Mouse (Mus musculus): Measurements from ENCODE around the gene Ifna1. TPM values are rescaled to one million over a fixed set of nuclear protein-coding genes. Genes with fewer than 3 reads are reported as not detected.

The Ifna1 gene
- not detected in 2 replicates for polyA plus RNA-seq (2012; rRNA removed)

DNA sequence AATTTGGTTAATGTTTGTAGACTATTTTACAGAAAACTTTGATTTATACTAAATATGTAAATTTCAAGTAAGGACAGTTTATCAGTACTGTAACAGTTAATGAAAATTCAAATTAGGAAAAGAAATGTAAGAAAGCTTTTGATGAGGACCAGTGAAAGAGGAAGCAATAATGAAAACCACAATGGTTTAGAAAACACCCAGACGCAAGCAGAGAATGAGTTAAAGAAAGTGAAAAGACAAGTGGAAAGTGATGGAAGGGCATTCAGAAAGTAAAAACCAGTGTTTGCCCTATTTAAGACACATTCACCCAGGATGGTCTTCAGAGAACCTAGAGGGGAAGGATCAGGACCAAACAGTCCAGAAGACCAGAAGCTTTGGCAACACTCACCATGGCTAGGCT, at the start of gene Ifna1:
Ifna1 (plus strand) TSS at position 390 of the 400 bp plus-strand sequence.

GRCm38 (mm10) chr4:88802954-88803353, 46.9 kb upstream of the Ifna1 start, which contains the start of gene Gm13287:
Gene Gm13287, plus strand, starts transcription at chr4:88803254.

GRCm38 (mm10) chr4:88805231-88805630, 44.7 kb upstream of the Ifna1 start, which contains the start of gene Gm13288:
Gene Gm13288, plus strand, starts transcription at chr4:88805531.

GRCm38 (mm10) chr4:88815928-88816327, 34.0 kb upstream of the Ifna1 start, which contains the start of gene Ifna7:
Gene Ifna7, plus strand, starts transcription at chr4:88816228.

DNA sequence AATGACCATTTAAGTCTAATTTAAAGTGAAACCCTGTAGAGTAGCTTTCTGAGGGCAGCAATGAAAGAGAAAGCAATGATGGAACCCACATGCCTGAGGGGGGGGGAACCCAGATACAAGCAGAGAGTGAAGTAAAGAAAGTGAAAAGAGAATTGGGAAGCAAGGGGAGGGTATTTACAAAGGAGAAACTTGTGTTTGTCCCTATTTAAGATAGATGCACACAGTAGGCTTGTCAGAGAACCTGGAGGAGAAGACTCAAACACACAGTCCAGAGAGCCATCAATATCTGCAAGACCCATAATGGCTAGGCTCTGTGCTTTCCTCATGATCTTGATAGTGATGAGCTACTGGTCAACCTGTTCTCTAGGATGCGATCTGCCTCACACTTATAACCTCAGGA, 30.2 kb upstream of the Ifna1 start, which contains the start of gene Ifna11:
Ifna11 (plus strand) TSS at position 301 of the 400 bp plus-strand sequence.

DNA sequence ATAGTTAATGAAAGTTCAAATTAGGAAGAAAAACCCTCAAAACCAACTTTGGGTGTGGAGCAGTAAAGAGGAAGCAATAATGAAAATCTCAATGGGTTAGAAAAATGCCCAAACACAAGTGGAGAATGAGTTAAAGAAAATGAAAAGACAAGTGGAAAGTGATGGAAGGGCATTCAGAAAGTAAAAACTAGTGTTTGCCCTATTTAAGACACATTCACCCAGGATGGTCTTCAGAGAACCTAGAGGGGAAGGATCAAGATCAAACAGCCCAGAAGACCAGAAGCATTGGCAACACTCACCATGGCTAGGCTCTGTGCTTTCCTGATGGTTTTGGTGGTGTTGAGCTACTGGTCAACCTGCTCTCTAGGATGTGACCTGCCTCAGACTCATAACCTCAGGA, 22.8 kb upstream of the Ifna1 start, which contains the start of gene Ifna6:
Ifna6 (plus strand) TSS at position 301 of the 400 bp plus-strand sequence.

DNA sequence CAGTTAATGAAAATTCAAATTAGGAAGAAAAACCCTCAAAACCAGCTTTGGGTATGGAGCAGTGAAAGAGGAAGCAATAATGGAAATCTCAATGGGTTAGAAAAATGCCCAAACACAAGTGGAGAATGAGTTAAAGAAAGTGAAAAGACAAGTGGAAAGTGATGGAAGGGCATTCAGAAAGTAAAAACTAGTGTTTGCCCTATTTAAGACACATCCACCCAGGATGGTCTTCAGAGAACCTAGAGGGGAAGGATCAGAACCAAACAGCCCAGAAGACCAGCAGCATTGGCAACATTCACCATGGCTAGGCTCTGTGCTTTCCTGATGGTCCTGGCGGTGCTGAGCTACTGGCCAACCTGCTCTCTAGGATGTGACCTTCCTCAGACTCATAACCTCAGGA, 14.7 kb upstream of the Ifna1 start, which contains the start of gene Ifna5:
Ifna5 (plus strand) TSS at position 301 of the 400 bp plus-strand sequence.

DNA sequence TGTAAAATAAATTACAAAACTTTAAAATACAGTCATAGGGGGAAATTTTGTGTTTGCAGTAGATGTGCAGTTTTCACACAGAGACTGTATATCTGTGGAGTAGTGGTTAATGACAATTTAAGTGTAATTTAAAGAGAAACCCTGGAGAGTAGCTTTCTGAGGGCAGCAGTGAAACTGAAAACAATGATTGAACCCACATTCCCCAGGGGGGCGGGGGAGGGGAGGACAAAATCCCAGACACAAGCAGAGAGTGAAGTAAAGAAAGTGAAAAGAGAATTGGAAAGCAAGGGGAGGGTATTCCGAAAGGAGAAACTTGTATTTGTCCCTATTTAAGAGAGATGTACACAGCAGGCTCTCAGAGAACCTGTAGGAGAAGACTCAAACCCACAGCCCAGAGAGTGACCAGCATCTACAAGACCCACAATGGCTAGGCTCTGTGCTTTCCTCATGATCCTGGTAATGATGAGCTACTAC, 8.4 kb upstream of the Ifna1 start, which contains the start of gene Ifna4:
Ifna4 (plus strand) TSS at position 424 of the 474 bp plus-strand sequence.

GRCm38 (mm10) chr4:88880101-88880500, 30.2 kb downstream of the Ifna1 start, which contains the start of gene Ifne:
Gene Ifne, minus strand, starts transcription at chr4:88880201.

Other genes with a start within 250 kb of the Ifna1 start
- not detected in 2 replicates for gene Ifna12, start 246.7 kb upstream of the Ifna1 start, polyA plus RNA-seq (2012; rRNA removed)
- not detected in 2 replicates for gene C87499, start 215.7 kb upstream of the Ifna1 start, polyA plus RNA-seq (2012; rRNA removed)
- gene Ifna13, start 205.6 kb upstream of the Ifna1 start, polyA plus RNA-seq (2012; rRNA removed), result not detected in 2 replicates
- not detected in 2 replicates for gene Ifna16, start 173.2 kb upstream of the Ifna1 start, polyA plus RNA-seq (2012; rRNA removed)
- gene Ifna2, start 166.2 kb upstream of the Ifna1 start, polyA plus RNA-seq (2012; rRNA removed), result not detected in 2 replicates
- not detected in 2 replicates for gene Ifnab, start 158.7 kb upstream of the Ifna1 start, polyA plus RNA-seq (2012; rRNA removed)
- gene Gm26566, start 128.3 kb upstream of the Ifna1 start, polyA plus RNA-seq (2012; rRNA removed), result 1.9 and 2.1 TPM in 2 replicates
- gene Klhl9, start 127.6 kb upstream of the Ifna1 start, polyA plus RNA-seq (2012; rRNA removed), result 48.0 and 49.2 TPM in 2 replicates
- not detected in 2 replicates for gene Gm13271, start 95.2 kb upstream of the Ifna1 start, polyA plus RNA-seq (2012; rRNA removed)
- 0.04 TPM in 1 of 2 replicates, not detected in the other for gene Gm13283, start 90.0 kb upstream of the Ifna1 start, polyA plus RNA-seq (2012; rRNA removed)
- not detected in 2 replicates for gene Gm13290, start 76.3 kb upstream of the Ifna1 start, polyA plus RNA-seq (2012; rRNA removed)
- not detected in 2 replicates for gene Gm13289, start 73.2 kb upstream of the Ifna1 start, polyA plus RNA-seq (2012; rRNA removed)
- gene Gm13272, start 70.2 kb upstream of the Ifna1 start, polyA plus RNA-seq (2012; rRNA removed), result not detected in 2 replicates
- gene Ifnz, start 68.0 kb upstream of the Ifna1 start, polyA plus RNA-seq (2012; rRNA removed), result not detected in 2 replicates
- not detected in 2 replicates for gene Gm13276, start 64.4 kb upstream of the Ifna1 start, polyA plus RNA-seq (2012; rRNA removed)
- gene Gm13277, start 61.5 kb upstream of the Ifna1 start, polyA plus RNA-seq (2012; rRNA removed), result not detected in 2 replicates
- gene Gm13278, start 58.5 kb upstream of the Ifna1 start, polyA plus RNA-seq (2012; rRNA removed), result not detected in 2 replicates
- not detected in 2 replicates for gene Gm13275, start 55.6 kb upstream of the Ifna1 start, polyA plus RNA-seq (2012; rRNA removed)
- not detected in 2 replicates for gene Gm13279, start 52.7 kb upstream of the Ifna1 start, polyA plus RNA-seq (2012; rRNA removed)
- not detected in 2 replicates for gene Gm13285, start 50.4 kb upstream of the Ifna1 start, polyA plus RNA-seq (2012; rRNA removed)
- gene Gm13287, start 46.8 kb upstream of the Ifna1 start, polyA plus RNA-seq (2012; rRNA removed), result not detected in 2 replicates
- not detected in 2 replicates for gene Gm13288, start 44.6 kb upstream of the Ifna1 start, polyA plus RNA-seq (2012; rRNA removed)
- not detected in 2 replicates for gene Ifna7, start 33.9 kb upstream of the Ifna1 start, polyA plus RNA-seq (2012; rRNA removed)
- gene Ifna11, start 30.1 kb upstream of the Ifna1 start, polyA plus RNA-seq (2012; rRNA removed), result not detected in 2 replicates
- not detected in 2 replicates for gene Ifna6, start 22.7 kb upstream of the Ifna1 start, polyA plus RNA-seq (2012; rRNA removed)
- gene Ifna5, start 14.6 kb upstream of the Ifna1 start, polyA plus RNA-seq (2012; rRNA removed), result not detected in 2 replicates
- gene Ifna4, start 8.2 kb upstream of the Ifna1 start, polyA plus RNA-seq (2012; rRNA removed), result not detected in 2 replicates
- gene Ifne, start 30.1 kb downstream of the Ifna1 start, polyA plus RNA-seq (2012; rRNA removed), result not detected in 2 replicates

Measured in central nervous system, embryonic 18 days (tissue).